Mouse (Mus musculus): ENCODE measurements around the gene Olfr298.

Gene Olfr298

DNA sequence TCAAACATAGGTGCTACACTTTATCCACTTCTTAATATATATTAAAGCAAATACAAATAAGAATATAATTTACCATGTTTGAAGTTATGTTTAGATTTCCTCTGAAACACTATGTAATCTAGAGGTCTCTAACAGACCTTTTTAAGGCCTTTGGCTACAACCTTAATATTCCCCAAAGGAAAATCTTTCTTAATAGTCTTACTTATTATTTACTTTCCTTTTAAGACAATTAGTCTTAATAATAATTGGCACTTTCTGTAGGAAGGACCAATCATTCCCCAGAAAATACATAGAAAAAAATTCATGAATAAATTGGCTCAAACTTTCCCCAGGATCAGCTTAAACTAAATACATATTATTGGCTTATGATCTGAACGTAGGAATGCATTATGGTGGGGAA lies at the start of gene Olfr298:
Gene Olfr298 (minus strand): TSS at position 101 of the 400 bp plus-strand sequence.
- DNase-seq (ENCODE audit: low read depth in 1 of 2, low spot score in 2 of 2), result no peak

DNA sequence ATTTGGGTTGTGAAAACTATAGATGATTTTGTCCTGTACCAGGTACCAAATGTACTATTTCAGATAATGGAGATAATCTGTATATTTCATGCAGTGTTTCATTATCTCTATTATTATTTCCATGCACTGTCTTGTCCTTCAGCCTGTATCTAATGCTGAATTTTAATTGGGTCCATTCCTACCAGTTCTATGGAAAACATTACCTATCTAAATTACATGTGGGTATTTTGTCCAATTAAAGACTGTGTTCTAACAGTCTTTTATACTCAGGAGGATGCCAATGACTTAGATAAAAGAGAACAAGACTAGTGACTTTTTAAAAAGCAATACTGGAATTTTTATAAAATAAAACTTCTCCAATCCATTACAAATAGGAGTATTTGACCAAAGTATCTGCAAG lies 27.4 kb upstream of the Olfr298 start, which contains the start of gene Olfr297:
Gene Olfr297 (plus strand): TSS at position 301 of the 400 bp plus-strand sequence.
- DNase-seq (ENCODE audit: low read depth in 1 of 2, low spot score in 2 of 2), result no peak

DNA sequence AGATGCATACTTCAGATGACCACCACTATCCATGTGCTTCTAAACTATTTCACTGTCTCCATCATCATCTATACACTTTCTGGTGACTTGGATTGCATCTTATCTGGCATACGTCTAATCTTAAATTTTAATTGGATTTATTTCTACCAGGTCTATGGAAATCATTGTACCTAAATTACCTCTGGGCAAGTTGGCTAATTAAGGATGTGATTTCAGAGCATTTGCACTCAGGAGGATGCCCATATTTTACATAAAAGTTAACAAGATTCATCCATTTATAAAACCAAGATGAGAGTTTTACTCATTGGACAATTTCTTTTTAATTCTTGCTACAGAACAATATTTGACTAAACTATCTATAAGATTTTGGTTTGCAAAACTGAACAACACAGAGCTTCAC lies 32.7 kb downstream of the Olfr298 start, which contains the start of gene Olfr299:
Gene Olfr299 (plus strand): TSS at position 301 of the 400 bp plus-strand sequence.
- DNase-seq (ENCODE audit: low read depth in 1 of 2, low spot score in 2 of 2), result no peak

Data from monocyte, adult 2 months (primary cell).